Mouse (Mus musculus) limb, embryonic 12.5 days (tissue): ENCODE data around the gene Bora. TPM values are rescaled to one million over a fixed set of nuclear protein-coding genes. Genes with fewer than 3 reads are reported as not detected.
"Not testable (repeated sequence)": the region's sequence is repeated elsewhere in the genome, so short reads cannot be mapped to it uniquely, and the experiment has no call there.

ENCODE experiments used
- ATAC-seq: fragments of 200-750 bp; cut with Nextera tagmentation; 2 replicates; pipeline ENCODE4 v1.8.0; 2017; ENCODE audit warnings: low read depth, moderate TSS enrichment; ENCODE audit not compliant: insufficient number of reproducible peaks, insufficient read depth, low FRiP score, low TSS enrichment
- H3K27ac ChIP-seq: fragments of 300-500 bp; sonication (generic); 2 replicates; pipeline ENCODE4 v1.5.1; 2016; ENCODE audit warnings: mild to moderate bottlenecking, moderate library complexity
- H3K27me3 ChIP-seq: fragments of 300-500 bp; sonication (generic); 2 replicates; pipeline ENCODE4 v1.6.1; 2016; ENCODE audit warnings: mild to moderate bottlenecking, moderate library complexity
- H3K36me3 ChIP-seq: fragments of 300-500 bp; sonication (generic); 2 replicates; pipeline ENCODE4 v1.6.1; 2016; ENCODE audit warnings: mild to moderate bottlenecking, moderate library complexity
- H3K4me1 ChIP-seq: fragments of 300-500 bp; sonication (generic); replicated peaks from 2 replicates; pipeline ENCODE4 v1.6.1; 2016
- H3K4me2 ChIP-seq: fragments of 300-500 bp; sonication (generic); 2 replicates; pipeline ENCODE4 v1.6.1; 2016; ENCODE audit warnings: mild to moderate bottlenecking, moderate library complexity
- H3K4me3 ChIP-seq: fragments of 300-500 bp; sonication (generic); replicated peaks from 2 replicates; pipeline ENCODE4 v1.5.1; 2016; ENCODE audit warnings: mild to moderate bottlenecking
- H3K9ac ChIP-seq: fragments of 300-500 bp; sonication (generic); replicated peaks from 2 replicates; pipeline ENCODE4 v1.6.1; 2016; ENCODE audit warnings: mild to moderate bottlenecking, moderate library complexity
- H3K9me3 ChIP-seq: fragments of 300-500 bp; sonication (generic); 2 replicates; pipeline ENCODE4 v1.6.1; 2016; ENCODE audit warnings: mild to moderate bottlenecking, moderate library complexity
- WGBS: fragments of 180-500 bp; shearing (Covaris S2); methylation state at CpG from one replicate; pipeline ENCODE4 v1.1.7; 2016; 5-methylcytosine and 5-hydroxymethylcytosine counted together
- polyA plus RNA-seq: library from polyadenylated mRNA; unstranded; fragments of >200 nt; fragmentation: Nextera tagmentation; extraction: Ambion mirVana; gene quantifications from 2 replicates; pipeline ENCODE4 v1.2.1, GENCODE M21; 2016

The Bora gene
- polyA plus RNA-seq, 1 experiment from 2014 or later: 118 TPM

GRCm38 (mm10) chr14:99036039-99036438, 10.0 kb upstream of the Bora start:
- 73% methylated on average over 4 of the region's 4 CpGs for WGBS
- no peaks in the 10 kb centered on the region; the same call in 1 of the 2 replicates for H3K4me1 ChIP-seq
- peaks cover 46% of the 10 kb centered on the region for H3K36me3 ChIP-seq
- no peak overlapping the region for H3K4me3 ChIP-seq
- H3K9me3 ChIP-seq: no peaks in the 10 kb centered on the region
- H3K9ac ChIP-seq: no peak overlapping the region
- no peak for ATAC-seq
- H3K4me2 ChIP-seq: no peak overlapping the region
- no peak overlapping the region for H3K27ac ChIP-seq
- no peaks in the 10 kb centered on the region for H3K27me3 ChIP-seq

- H3K36me3 ChIP-seq: peaks cover 40% of the 10 kb centered on the region
- no peak overlapping the region for H3K4me2 ChIP-seq
- H3K4me3 ChIP-seq: no peak overlapping the region
- H3K9ac ChIP-seq: no peak overlapping the region
- no peaks in the 10 kb centered on the region for H3K9me3 ChIP-seq
- no peak for ATAC-seq
- no peaks in the 10 kb centered on the region for H3K27me3 ChIP-seq
- H3K27ac ChIP-seq: no peak overlapping the region
- peaks cover 9% of the 10 kb centered on the region; the same call in 1 of the 2 replicates for H3K4me1 ChIP-seq
- WGBS: 83% methylated on average over 2 of the region's 2 CpGs
These were observed 8.3 kb upstream of the Bora start for GRCm38 (mm10) chr14:99037703-99038102.

- not testable (repeated sequence) for ATAC-seq, H3K27me3 ChIP-seq, H3K9me3 ChIP-seq, H3K9ac ChIP-seq, H3K27ac ChIP-seq, H3K4me3 ChIP-seq, H3K4me2 ChIP-seq
- WGBS: 82% methylated on average over 5 of the region's 5 CpGs
- H3K36me3 ChIP-seq: peaks cover 34% of the 10 kb centered on the region
- peaks cover 19% of the 10 kb centered on the region for H3K4me1 ChIP-seq
These were observed 6.7 kb upstream of the Bora start for GRCm38 (mm10) chr14:99039308-99039707.

- no peak overlapping the region for H3K4me3 ChIP-seq
- peaks cover 23% of the 10 kb centered on the region for H3K4me1 ChIP-seq
- WGBS: 75% methylated on average over 4 of the region's 4 CpGs
- H3K9me3 ChIP-seq: no peaks in the 10 kb centered on the region
- no peak for ATAC-seq
- H3K27me3 ChIP-seq: no peaks in the 10 kb centered on the region
- H3K36me3 ChIP-seq: peaks cover 24% of the 10 kb centered on the region
- no peak overlapping the region for H3K9ac ChIP-seq
- no peak overlapping the region for H3K27ac ChIP-seq
- H3K4me2 ChIP-seq: no peak overlapping the region
These were observed 4.6 kb upstream of the Bora start for GRCm38 (mm10) chr14:99041416-99041815.

GRCm38 (mm10) chr14:99043499-99043898, 2.5 kb upstream of the Bora start:
- Histone ChIP-seq H3K36me3 (peaks cover 12% of the 10 kb centered on the region; the same call in 1 of the 2 replicates), H3K27me3 (no peaks in the 10 kb centered on the region), H3K4me3 (peak overlapping the region; percentile 92), H3K27ac (no peak overlapping the region), H3K9ac (0 out of 2 replicates have a peak overlapping the region, but pooled peaks have one; percentile 4), H3K9me3 (no peaks in the 10 kb centered on the region), H3K4me1 (peaks cover 30% of the 10 kb centered on the region), H3K4me2 (peak overlapping the region; percentile 70)
- WGBS: 52% methylated on average over 1 of the region's 1 CpGs
- ATAC-seq: no peak

- H3K4me1 ChIP-seq: peaks cover 30% of the 10 kb centered on the region
- no peaks in the 10 kb centered on the region for H3K27me3 ChIP-seq
- H3K4me2 ChIP-seq: peak overlapping the region; percentile 70
- no peaks in the 10 kb centered on the region for H3K9me3 ChIP-seq
- H3K27ac ChIP-seq: no peak overlapping the region
- H3K9ac ChIP-seq: 0 out of 2 replicates have a peak overlapping the region, but pooled peaks have one; percentile 4
- peak overlapping the region; percentile 92 for H3K4me3 ChIP-seq
- 44% methylated on average over 10 of the region's 10 CpGs for WGBS
- peaks cover 8% of the 10 kb centered on the region; the same call in 1 of the 2 replicates for H3K36me3 ChIP-seq
- ATAC-seq: no peak
These were observed 1.9 kb upstream of the Bora start for GRCm38 (mm10) chr14:99044096-99044495.

GRCm38 (mm10) chr14:99044718-99045117, 1.3 kb upstream of the Bora start:
- ATAC-seq: no peak
- H3K36me3 ChIP-seq: 0 out of 2 replicates have a peak, but pooled peaks cover 3% of the 10 kb centered on the region
- H3K9me3 ChIP-seq: no peaks in the 10 kb centered on the region
- no peak overlapping the region for H3K27ac ChIP-seq
- H3K4me3 ChIP-seq: peak overlapping the region; percentile 92
- peak overlapping the region; percentile 70 for H3K4me2 ChIP-seq
- no peaks in the 10 kb centered on the region for H3K27me3 ChIP-seq
- H3K9ac ChIP-seq: peak overlapping the region; percentile 95
- 5% methylated on average over 5 of the region's 5 CpGs for WGBS
- H3K4me1 ChIP-seq: peaks cover 30% of the 10 kb centered on the region

GRCm38 (mm10) chr14:99045378-99046030, 518 bp upstream of the Bora start:
- Histone ChIP-seq H3K4me2 (peak overlapping the region; percentile 70), H3K36me3 (peaks cover 7% of the 10 kb centered on the region), H3K9me3 (no peaks in the 10 kb centered on the region), H3K27ac (peak overlapping the region; percentile 93), H3K9ac (peak overlapping the region; percentile 95), H3K4me1 (peaks cover 30% of the 10 kb centered on the region), H3K27me3 (no peaks in the 10 kb centered on the region), H3K4me3 (peak overlapping the region; percentile 92)
- under 1% methylated on average over 70 of the region's 70 CpGs for WGBS
- peak; percentile 24 for ATAC-seq

GRCm38 (mm10) chr14:99046782-99047181, 760 bp downstream of the Bora start:
- 0 out of 2 replicates have a peak, but pooled peaks have one; percentile 32 for ATAC-seq
- 1% methylated on average over 15 of the region's 15 CpGs for WGBS
- H3K4me3 ChIP-seq: peak overlapping the region; percentile 92

GRCm38 (mm10) chr14:99058959-99059586, 13.1 kb downstream of the Bora start:
- peak; percentile 42; the same call in 1 of the 2 replicates for ATAC-seq
- Histone ChIP-seq H3K4me3 (no peak overlapping the region), H3K27me3 (no peaks in the 10 kb centered on the region), H3K9me3 (no peaks in the 10 kb centered on the region), H3K36me3 (peaks cover 72% of the 10 kb centered on the region), H3K4me2 (no peak overlapping the region), H3K4me1 (no peaks in the 10 kb centered on the region), H3K9ac (no peak overlapping the region), H3K27ac (no peak overlapping the region)
- WGBS: 92% methylated on average over 7 of the region's 7 CpGs

More at GRCm38 (mm10) chr14:99046782-99047181, 760 bp downstream of the Bora start:
- peak overlapping the region; percentile 63 for H3K9ac ChIP-seq
- H3K27me3 ChIP-seq: no peaks in the 10 kb centered on the region
- H3K9me3 ChIP-seq: no peaks in the 10 kb centered on the region
- peaks cover 23% of the 10 kb centered on the region for H3K4me1 ChIP-seq
- H3K27ac ChIP-seq: peak overlapping the region; percentile 86
- H3K36me3 ChIP-seq: peaks cover 20% of the 10 kb centered on the region
- peak overlapping the region; percentile 70 for H3K4me2 ChIP-seq

GRCm38 (mm10) chr14:99060616-99061015, 14.6 kb downstream of the Bora start:
- H3K36me3 ChIP-seq: peaks cover 71% of the 10 kb centered on the region
- no peak overlapping the region for H3K27ac ChIP-seq
- no peaks in the 10 kb centered on the region for H3K27me3 ChIP-seq
- H3K4me1 ChIP-seq: no peaks in the 10 kb centered on the region
- no peak for ATAC-seq
- no peaks in the 10 kb centered on the region for H3K9me3 ChIP-seq
- 93% methylated on average over 12 of the region's 12 CpGs for WGBS
- H3K4me2 ChIP-seq: no peak overlapping the region
- H3K4me3 ChIP-seq: no peak overlapping the region
- H3K9ac ChIP-seq: no peak overlapping the region
